Mouse (Mus musculus): Measurements from ENCODE around the gene Misp. TPM values are rescaled to one million over a fixed set of nuclear protein-coding genes. Genes with fewer than 3 reads are reported as not detected.
A peak's percentile ranks its signal among the peaks of the same experiment; 100 is the strongest.

Misp gene
- polyA plus RNA-seq (2015; fragmentation: Nextera tagmentation; extraction: Ambion mirVana) = 1.2 and 1.4 TPM in 2 replicates

DNA sequence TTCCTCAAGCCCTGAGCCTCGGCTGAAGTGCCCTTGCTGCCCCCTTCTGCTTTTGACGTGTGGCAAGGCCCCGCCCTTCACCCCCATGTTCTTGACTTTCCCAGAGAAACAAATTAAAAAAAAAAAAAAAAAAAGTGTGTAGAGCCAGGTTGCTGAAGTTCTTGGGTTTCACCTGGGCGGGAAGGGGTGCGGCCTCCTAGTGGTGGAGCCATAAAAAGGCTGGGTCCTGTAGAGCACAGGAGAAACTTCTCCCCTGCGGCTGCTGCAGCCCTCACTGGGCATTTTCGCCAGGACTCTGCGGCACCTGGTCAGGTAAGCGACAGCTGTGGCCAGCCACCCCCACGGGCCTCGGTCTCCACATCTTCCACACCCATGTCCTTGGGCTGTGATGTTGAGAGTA, at the start of gene Misp:
Misp (plus strand) TSS at position 208 of the 400 bp plus-strand sequence.
- Histone ChIP-seq H3K9me3 (no peaks in the 10 kb centered on the region), H3K36me3 (peaks cover 31% of the 10 kb centered on the region), H3K27me3 (replicated peaks) (no peaks in the 10 kb centered on the region), H3K9ac (no peak within 1 kb of the TSS), H3K4me2 (no peak within 1 kb of the TSS), H3K27ac (replicated peaks) (no peak within 1 kb of the TSS), H3K4me1 (peaks cover 24% of the 10 kb centered on the region), H3K4me3 (no peak within 1 kb of the TSS)
- ATAC-seq (ENCODE audit: extremely low read depth, insufficient number of reproducible peaks, low FRiP score, low TSS enrichment) = no peak
- WGBS = 63% methylated on average over 11 of the region's 11 CpGs

DNA sequence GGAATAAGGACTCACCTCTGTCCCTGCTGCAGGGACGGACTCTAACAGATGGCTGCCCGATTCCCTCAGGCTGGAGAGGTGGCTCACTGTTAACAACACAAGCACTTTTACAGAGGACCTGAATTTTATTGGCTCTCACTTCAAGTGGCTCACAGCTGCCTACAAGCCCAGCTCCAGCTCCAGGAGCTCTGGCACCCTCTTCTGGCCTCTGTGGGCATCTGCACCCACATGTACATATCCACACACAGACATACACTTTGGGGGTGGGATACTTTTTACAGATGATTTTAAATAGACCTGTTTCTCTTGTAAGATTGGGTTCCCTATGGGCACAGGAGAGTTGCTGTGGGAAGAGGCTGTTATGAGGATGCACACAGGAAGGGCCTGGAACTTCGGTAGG, 48.5 kb upstream of the Misp start:
- no peak overlapping the region for H3K4me2 ChIP-seq
- WGBS = 88% methylated on average over 3 of the region's 3 CpGs
- ATAC-seq (ENCODE audit: extremely low read depth, insufficient number of reproducible peaks, low FRiP score, low TSS enrichment) = no peak
- peaks cover 15% of the 10 kb centered on the region for H3K4me1 ChIP-seq
- H3K27me3 ChIP-seq (replicated peaks) = peaks cover 17% of the 10 kb centered on the region
- 0 out of 2 replicates have a peak, but pooled peaks cover 6% of the 10 kb centered on the region for H3K9me3 ChIP-seq
- H3K27ac ChIP-seq (replicated peaks) = no peak overlapping the region
- no peak overlapping the region for H3K4me3 ChIP-seq
- H3K36me3 ChIP-seq = no peaks in the 10 kb centered on the region
- H3K9ac ChIP-seq = no peak overlapping the region

DNA sequence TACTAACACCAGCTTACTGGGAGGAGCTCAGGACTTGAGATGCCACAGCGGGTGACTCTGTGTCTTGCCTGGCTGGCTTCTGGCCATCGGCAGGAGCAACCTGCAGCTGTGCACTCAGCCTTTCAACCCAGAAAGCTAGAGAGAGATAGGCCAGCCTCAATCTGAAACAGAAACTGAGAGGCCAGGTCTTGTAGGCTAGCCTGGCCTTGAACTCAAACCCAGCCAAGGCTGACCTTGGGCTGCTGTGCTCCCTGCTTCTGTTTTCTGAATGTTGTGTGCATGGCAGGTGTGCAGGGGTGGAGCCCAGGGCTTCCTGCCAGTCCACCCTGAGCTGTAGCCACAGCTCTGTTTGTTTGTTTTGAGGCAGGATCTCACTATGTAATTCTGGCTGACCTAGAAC, 47.6 kb upstream of the Misp start:
- H3K4me3 ChIP-seq = no peak overlapping the region
- no peak overlapping the region for H3K4me2 ChIP-seq
- ATAC-seq (ENCODE audit: extremely low read depth, insufficient number of reproducible peaks, low FRiP score, low TSS enrichment) = no peak
- peaks cover 22% of the 10 kb centered on the region for H3K27me3 ChIP-seq (replicated peaks)
- no peaks in the 10 kb centered on the region for H3K36me3 ChIP-seq
- H3K9ac ChIP-seq = no peak overlapping the region
- H3K27ac ChIP-seq (replicated peaks) = no peak overlapping the region
- WGBS = 71% methylated on average over 2 of the region's 2 CpGs
- peaks cover 15% of the 10 kb centered on the region for H3K4me1 ChIP-seq
- 0 out of 2 replicates have a peak, but pooled peaks cover 6% of the 10 kb centered on the region for H3K9me3 ChIP-seq

DNA sequence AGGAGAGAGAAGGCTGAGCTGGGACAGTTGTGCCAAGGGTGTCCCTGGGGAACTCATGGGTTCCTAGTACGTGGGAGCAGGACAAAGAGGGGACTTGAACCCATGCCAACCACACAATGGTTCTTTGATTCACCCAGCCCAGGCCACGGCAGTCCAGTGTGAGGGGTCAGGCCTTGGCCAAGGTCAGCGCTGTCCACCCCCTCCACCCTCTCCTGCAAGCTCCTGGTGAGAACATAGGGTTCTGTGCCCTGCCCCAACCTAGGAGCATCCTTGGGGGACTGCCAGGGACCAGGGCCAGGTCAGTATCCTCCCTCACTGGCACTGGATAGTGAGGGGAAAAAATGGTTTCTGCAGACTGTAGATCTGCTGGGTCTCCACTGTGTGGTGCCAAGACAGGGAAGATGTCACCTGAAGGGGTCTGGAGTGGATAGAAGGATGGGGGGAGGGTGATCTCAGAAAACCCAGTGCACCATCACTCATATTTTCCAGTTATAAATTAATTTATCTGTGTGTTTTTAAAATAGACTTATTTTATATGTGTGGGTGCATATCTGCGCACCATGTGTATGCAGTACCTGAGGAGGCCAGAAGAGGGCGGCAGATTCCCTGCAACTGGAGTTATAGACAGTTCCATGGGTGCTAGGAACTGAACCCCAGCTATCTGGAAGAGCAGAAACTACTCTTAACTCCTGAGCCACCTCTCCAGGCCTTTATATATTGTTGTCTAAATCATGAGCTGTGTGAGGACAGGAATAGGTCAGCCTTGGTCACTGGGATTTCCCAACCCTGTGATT, 46.1 kb upstream of the Misp start:
- Histone ChIP-seq H3K4me2 (no peak overlapping the region), H3K4me1 (peaks cover 23% of the 10 kb centered on the region), H3K9me3 (0 out of 2 replicates have a peak, but pooled peaks cover 6% of the 10 kb centered on the region), H3K4me3 (no peak overlapping the region), H3K27ac (replicated peaks) (no peak overlapping the region), H3K27me3 (replicated peaks) (peaks cover 34% of the 10 kb centered on the region), H3K36me3 (no peaks in the 10 kb centered on the region), H3K9ac (no peak overlapping the region)
- WGBS = 58% methylated on average over 5 of the region's 5 CpGs
- no peak for ATAC-seq (ENCODE audit: extremely low read depth, insufficient number of reproducible peaks, low FRiP score, low TSS enrichment)

DNA sequence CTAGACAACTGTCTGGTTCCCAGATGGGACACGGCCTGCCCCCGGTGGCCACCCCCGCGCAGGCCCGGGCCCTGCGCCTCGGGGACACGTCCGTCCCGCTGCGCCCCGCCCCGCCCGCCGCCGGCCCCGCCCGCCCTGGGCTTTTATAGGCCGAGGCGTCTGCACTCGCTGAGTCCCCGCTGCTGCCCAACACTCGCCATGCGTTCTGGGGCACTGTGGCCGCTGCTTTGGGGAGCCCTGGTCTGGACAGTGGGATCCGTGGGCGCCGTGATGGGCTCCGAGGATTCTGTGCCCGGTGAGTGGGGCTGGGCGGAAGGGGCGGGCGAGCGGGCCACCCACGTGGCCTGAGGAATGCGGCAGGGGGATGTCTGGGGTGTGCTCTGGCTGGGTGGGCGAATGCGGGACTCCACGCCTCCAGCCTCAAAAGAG, 43.7 kb upstream of the Misp start, which contains the start of gene Fstl3:
Fstl3 (plus strand) TSS at position 170 of the 429 bp plus-strand sequence.
- ATAC-seq (ENCODE audit: extremely low read depth, insufficient number of reproducible peaks, low FRiP score, low TSS enrichment) = no peak
- Histone ChIP-seq H3K27ac (replicated peaks) (peak within 1 kb of the TSS; percentile 80), H3K9me3 (0 out of 2 replicates have a peak, but pooled peaks cover 6% of the 10 kb centered on the region), H3K4me3 (peak within 1 kb of the TSS; percentile 56), H3K9ac (peak within 1 kb of the TSS; percentile 83), H3K4me1 (peaks cover 37% of the 10 kb centered on the region), H3K27me3 (replicated peaks) (peaks cover 38% of the 10 kb centered on the region), H3K4me2 (peak within 1 kb of the TSS; percentile 75), H3K36me3 (no peaks in the 10 kb centered on the region)
- 2% methylated on average over 39 of the region's 39 CpGs for WGBS

DNA sequence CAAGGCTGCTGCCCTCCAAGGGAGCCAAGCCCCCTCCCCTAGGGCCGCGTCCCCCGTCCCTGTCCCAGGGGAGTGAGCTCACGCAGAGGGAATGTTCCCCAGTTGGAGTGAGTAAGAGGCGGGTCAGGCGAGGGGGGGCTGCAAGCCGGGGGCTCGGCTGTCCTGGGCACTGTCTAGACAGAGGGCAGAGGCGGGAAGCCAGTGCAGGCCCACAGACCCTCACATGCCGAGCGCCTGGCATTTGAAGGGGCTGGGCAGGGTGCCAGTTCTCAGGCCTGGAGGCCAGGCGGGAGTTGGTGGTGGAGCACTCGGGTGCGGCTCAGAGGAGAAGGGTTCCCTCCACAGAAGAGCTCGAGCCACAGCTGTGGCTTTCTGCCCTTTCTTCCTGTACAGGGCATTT, 42.8 kb upstream of the Misp start:
- H3K27ac ChIP-seq (replicated peaks) = peak overlapping the region; percentile 80
- peak overlapping the region; percentile 83 for H3K9ac ChIP-seq
- peaks cover 37% of the 10 kb centered on the region for H3K4me1 ChIP-seq
- H3K4me2 ChIP-seq = peak overlapping the region; percentile 75
- H3K4me3 ChIP-seq = peak overlapping the region; percentile 56
- peak; percentile 11; the same call in 1 of the 2 replicates for ATAC-seq (ENCODE audit: extremely low read depth, insufficient number of reproducible peaks, low FRiP score, low TSS enrichment)
- 6% methylated on average over 15 of the region's 15 CpGs for WGBS
- 0 out of 2 replicates have a peak, but pooled peaks cover 6% of the 10 kb centered on the region for H3K9me3 ChIP-seq
- no peaks in the 10 kb centered on the region for H3K36me3 ChIP-seq
- peaks cover 47% of the 10 kb centered on the region for H3K27me3 ChIP-seq (replicated peaks)

DNA sequence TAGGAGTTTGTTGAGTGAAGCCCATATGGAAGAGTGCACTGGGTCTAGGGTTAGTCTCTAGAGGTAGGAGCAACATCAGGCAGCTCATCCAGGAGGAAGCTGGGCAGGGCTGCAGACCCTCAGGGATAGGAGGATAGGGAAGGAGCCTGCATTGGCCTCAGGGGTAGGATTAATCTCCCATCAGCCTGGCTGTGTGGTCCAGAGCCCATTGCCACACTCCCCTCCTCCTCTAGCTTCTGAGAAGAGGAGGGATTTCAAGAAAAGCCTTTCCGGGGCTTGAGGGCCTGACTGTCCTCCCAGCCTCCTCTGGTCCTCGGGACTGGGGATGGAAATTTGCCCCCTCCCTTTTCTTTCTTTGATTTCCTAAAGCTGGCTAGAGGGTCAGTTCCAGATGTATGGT, 41.6 kb upstream of the Misp start:
- Histone ChIP-seq H3K27me3 (replicated peaks) (peaks cover 56% of the 10 kb centered on the region), H3K4me1 (peaks cover 37% of the 10 kb centered on the region), H3K9me3 (0 out of 2 replicates have a peak, but pooled peaks cover 6% of the 10 kb centered on the region), H3K9ac (peak overlapping the region; percentile 83; the same call in 1 of the 2 replicates), H3K36me3 (no peaks in the 10 kb centered on the region), H3K4me2 (no peak overlapping the region), H3K4me3 (no peak overlapping the region), H3K27ac (replicated peaks) (peak overlapping the region; percentile 80; the same call in 1 of the 2 replicates)
- WGBS = 22% methylated on average over 2 of the region's 2 CpGs
- ATAC-seq (ENCODE audit: extremely low read depth, insufficient number of reproducible peaks, low FRiP score, low TSS enrichment) = no peak

DNA sequence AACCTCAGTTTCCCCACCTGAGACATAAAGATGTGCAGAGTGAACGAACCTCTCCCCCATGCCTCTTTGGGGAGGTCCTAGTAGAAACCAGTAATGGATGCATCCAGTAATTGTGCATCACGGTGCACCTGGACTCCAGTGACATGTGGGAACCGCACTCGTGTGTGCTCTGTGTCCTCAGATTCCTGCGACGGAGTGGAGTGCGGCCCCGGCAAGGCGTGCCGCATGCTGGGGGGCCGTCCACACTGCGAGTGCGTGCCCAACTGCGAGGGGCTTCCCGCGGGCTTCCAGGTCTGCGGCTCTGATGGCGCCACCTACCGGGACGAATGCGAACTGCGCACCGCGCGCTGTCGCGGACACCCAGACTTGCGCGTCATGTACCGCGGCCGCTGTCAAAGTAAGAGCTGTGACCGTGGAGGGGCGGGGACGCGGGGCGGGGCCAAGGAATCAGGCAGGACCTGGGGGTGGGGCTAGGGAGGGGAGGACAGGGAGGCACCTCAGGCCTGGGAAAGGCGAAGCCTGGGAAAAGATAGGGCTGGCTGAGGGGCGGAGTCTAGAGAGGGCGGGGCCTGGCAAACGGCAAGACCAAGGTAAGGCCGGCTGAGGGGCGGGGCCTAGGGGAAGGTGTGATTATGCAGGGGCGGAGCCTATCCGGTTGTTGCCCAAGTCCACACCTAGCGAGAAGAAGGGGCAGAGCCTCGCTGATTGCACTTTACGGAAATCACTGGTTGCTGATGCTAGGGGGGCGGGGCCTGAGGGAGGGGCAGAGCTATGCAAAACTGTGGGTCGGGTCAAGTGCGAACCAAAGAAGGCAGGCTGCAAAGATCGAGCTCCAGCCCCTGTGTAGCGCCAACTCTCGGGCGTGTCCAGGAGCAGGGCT, 40.8 kb upstream of the Misp start:
- peak; percentile 81 for ATAC-seq (ENCODE audit: extremely low read depth, insufficient number of reproducible peaks, low FRiP score, low TSS enrichment)
- peak overlapping the region; percentile 67; the same call in 1 of the 2 replicates for H3K9ac ChIP-seq
- H3K36me3 ChIP-seq = no peaks in the 10 kb centered on the region
- 0 out of 2 replicates have a peak, but pooled peaks cover 4% of the 10 kb centered on the region for H3K9me3 ChIP-seq
- 0 out of 2 replicates have a peak overlapping the region, but pooled peaks have one; percentile 13 for H3K27ac ChIP-seq (replicated peaks)
- H3K4me1 ChIP-seq = peaks cover 37% of the 10 kb centered on the region
- WGBS = 2% methylated on average over 55 of the region's 55 CpGs
- H3K4me3 ChIP-seq = peak overlapping the region; percentile 53
- H3K27me3 ChIP-seq (replicated peaks) = peaks cover 65% of the 10 kb centered on the region
- H3K4me2 ChIP-seq = peak overlapping the region; percentile 80

DNA sequence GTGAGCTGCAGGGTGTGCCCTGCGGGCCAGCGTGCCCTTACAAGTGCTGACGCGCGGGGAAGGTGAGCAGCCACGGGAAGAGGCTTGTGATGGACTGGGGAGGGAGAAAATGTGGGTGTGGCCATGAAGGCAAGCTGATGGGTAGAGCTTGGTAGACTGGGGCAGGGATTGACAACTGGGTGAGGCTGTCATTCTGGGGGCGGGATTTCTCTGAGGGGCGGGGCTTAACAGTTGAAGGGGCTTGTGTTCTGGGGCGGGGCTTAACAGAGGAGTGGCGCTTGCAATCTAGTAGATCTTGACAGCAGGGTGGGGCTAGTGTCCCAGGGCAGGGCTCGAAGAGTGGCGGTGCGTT, 40.1 kb upstream of the Misp start:
- WGBS = 2% methylated on average over 13 of the region's 13 CpGs
- Histone ChIP-seq H3K36me3 (no peaks in the 10 kb centered on the region), H3K9ac (peak overlapping the region; percentile 67; the same call in 1 of the 2 replicates), H3K9me3 (no peaks in the 10 kb centered on the region), H3K4me1 (peaks cover 37% of the 10 kb centered on the region), H3K4me2 (peak overlapping the region; percentile 80), H3K27ac (replicated peaks) (0 out of 2 replicates have a peak overlapping the region, but pooled peaks have one; percentile 13), H3K4me3 (peak overlapping the region; percentile 53), H3K27me3 (replicated peaks) (peaks cover 67% of the 10 kb centered on the region)
- peak; percentile 35; the same call in 1 of the 2 replicates for ATAC-seq (ENCODE audit: extremely low read depth, insufficient number of reproducible peaks, low FRiP score, low TSS enrichment)

DNA sequence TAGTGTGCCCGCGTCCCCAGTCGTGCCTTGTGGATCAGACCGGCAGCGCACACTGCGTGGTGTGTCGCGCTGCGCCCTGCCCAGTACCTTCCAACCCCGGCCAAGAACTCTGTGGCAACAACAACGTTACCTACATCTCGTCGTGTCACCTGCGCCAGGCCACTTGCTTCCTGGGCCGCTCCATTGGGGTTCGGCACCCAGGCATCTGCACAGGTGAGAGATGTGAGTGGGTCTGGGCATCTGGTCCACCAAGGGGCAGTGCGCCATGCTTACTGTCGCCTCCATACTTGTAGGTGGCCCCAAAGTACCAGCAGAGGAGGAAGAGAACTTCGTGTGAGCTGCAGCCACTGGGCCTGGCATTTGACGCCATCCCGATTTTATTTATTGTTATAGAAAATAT, 39.6 kb upstream of the Misp start:
- H3K36me3 ChIP-seq = no peaks in the 10 kb centered on the region
- ATAC-seq (ENCODE audit: extremely low read depth, insufficient number of reproducible peaks, low FRiP score, low TSS enrichment) = no peak
- peaks cover 37% of the 10 kb centered on the region for H3K4me1 ChIP-seq
- no peak overlapping the region for H3K27ac ChIP-seq (replicated peaks)
- WGBS = 39% methylated on average over 21 of the region's 21 CpGs
- H3K27me3 ChIP-seq (replicated peaks) = peaks cover 65% of the 10 kb centered on the region
- H3K9me3 ChIP-seq = no peaks in the 10 kb centered on the region
- no peak overlapping the region for H3K9ac ChIP-seq
- H3K4me2 ChIP-seq = peak overlapping the region; percentile 80
- H3K4me3 ChIP-seq = peak overlapping the region; percentile 53

DNA sequence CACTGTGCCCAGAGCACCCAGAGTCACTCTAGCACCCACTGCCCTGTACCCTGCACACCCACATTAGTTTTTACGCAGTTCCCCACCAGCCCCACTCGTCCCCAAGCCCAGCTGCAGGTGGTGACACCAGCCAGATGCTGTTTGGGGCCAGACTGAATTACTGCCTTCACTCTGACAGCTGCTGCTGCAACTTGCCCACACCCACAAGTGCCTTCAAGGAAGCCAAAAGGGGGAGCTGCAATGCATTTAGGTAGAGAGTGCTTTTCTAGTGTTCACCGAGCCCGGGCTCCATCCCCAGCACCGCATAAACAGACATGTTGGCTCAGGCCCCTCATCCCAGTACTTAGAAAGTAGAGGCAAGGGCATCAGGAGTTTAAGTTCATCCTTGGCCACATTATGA, 38.8 kb upstream of the Misp start:
- Histone ChIP-seq H3K4me1 (peaks cover 36% of the 10 kb centered on the region), H3K9me3 (no peaks in the 10 kb centered on the region), H3K27ac (replicated peaks) (no peak overlapping the region), H3K27me3 (replicated peaks) (peaks cover 60% of the 10 kb centered on the region), H3K4me2 (no peak overlapping the region), H3K36me3 (no peaks in the 10 kb centered on the region), H3K9ac (no peak overlapping the region), H3K4me3 (no peak overlapping the region)
- WGBS = 67% methylated on average over 5 of the region's 5 CpGs
- ATAC-seq (ENCODE audit: extremely low read depth, insufficient number of reproducible peaks, low FRiP score, low TSS enrichment) = no peak
